Mouse (Mus musculus) liver, embryonic 14.5 days (tissue): Measurements from ENCODE around the gene Mlh3.

Experiments used
- CTCF ChIP-seq: IDR thresholded peaks from 2 replicates; pipeline ENCODE4 v1.5.1; 2016; ENCODE audit warnings: antibody characterized with exemption, low read depth, control low read depth
- EP300 ChIP-seq: IDR thresholded peaks from 2 replicates; pipeline ENCODE4 v1.6.1; 2016; ENCODE audit warnings: antibody characterized with exemption, low read depth

GRCm38 (mm10) chr12:85291541-85291940, 21.1 kb upstream of the Mlh3 start:
- TF ChIP-seq EP300 (no peak), CTCF (no peak)
